Mouse (Mus musculus) adrenal gland, adult 10 weeks (tissue): Measurements from ENCODE around the gene Rnf8. TPM values are rescaled to one million over a fixed set of nuclear protein-coding genes. Genes with fewer than 3 reads are reported as not detected.

Experiments
- polyA plus RNA-seq: library from polyadenylated mRNA; stranded (reverse); fragments of 350-450 nt; fragmentation: Illumina TruSeq; extraction: RNeasy Lipid Tissue Mini Kit (QIAGEN cat#74804); gene quantifications from one replicate; pipeline ENCODE4 v1.2.3, GENCODE M21; 2014; ENCODE audit warnings: low read depth, low replicate concordance

Gene Rnf8
- polyA plus RNA-seq: 37.3 TPM

GRCm38 (mm10) chr17:29614115-29615023 is at the start of gene Rnf8, which contains the start of gene Gm28043:
Gene Rnf8 (plus strand): TSS chr17:29614790.
Gene Gm28043 (plus strand): TSS chr17:29614876.

GRCm38 (mm10) chr17:29660076-29660761 is 45.6 kb downstream of the Rnf8 start, which contains the start of gene Cmtr1:
Gene Cmtr1 (plus strand): TSS chr17:29660595.

Other genes starting within 250 kb of the Rnf8 start
- gene Pim1, start 124.0 kb upstream of the Rnf8 start, polyA plus RNA-seq: 78.8 TPM
- not detected for gene Gm17657, start 65.2 kb upstream of the Rnf8 start, polyA plus RNA-seq
- gene Tbc1d22b, start 65.0 kb upstream of the Rnf8 start, polyA plus RNA-seq: 5.7 TPM
- not detected for gene Tmem217, start 62.4 kb upstream of the Rnf8 start, polyA plus RNA-seq
- gene Gm28043, start 86 bp downstream of the Rnf8 start, polyA plus RNA-seq: 1.4 TPM
- 21.8 TPM for gene Cmtr1, start 45.8 kb downstream of the Rnf8 start, polyA plus RNA-seq
- 4.0 TPM for gene Ccdc167, start 102.3 kb downstream of the Rnf8 start, polyA plus RNA-seq